Mouse (Mus musculus): Measurements from ENCODE around the gene 1700067P10Rik. TPM values are rescaled to one million over a fixed set of nuclear protein-coding genes. Genes with fewer than 3 reads are reported as not detected.

1700067P10Rik gene
- total and polyA plus RNA-seq, 3 experiments, result 0.11 TPM; not detected in 2

- H3K4me1 ChIP-seq (ENCODE audit: insufficient read depth, low read depth, low read length), result no peaks in the 10 kb centered on the region
- H3K4me3 ChIP-seq (ENCODE audit: low read depth, low read length), result no peak overlapping the region
- no peaks in the 10 kb centered on the region for H3K27me3 ChIP-seq (ENCODE audit: insufficient read depth, low read length)
- no peaks in the 10 kb centered on the region for H3K36me3 ChIP-seq (replicated peaks)
- ATAC-seq (ENCODE audit: extremely low read depth, insufficient number of reproducible peaks, low FRiP score, poor library complexity, severe bottlenecking) (no peak), DNase-seq (ENCODE audit: low spot score) (no peak)
- TF ChIP-seq CTCF (IDR thresholded peaks at IDR 0.05; ENCODE audit: low read depth, low read length) (no peak), GATA2 (IDR thresholded peaks at IDR 0.05; ENCODE audit: borderline replicate concordance, low read depth, low read length) (no peak), GATA1 (IDR thresholded peaks at IDR 0.05; ENCODE audit: borderline replicate concordance, low read length) (no peak), POLR2AphosphoS5 (IDR thresholded peaks at IDR 0.05; ENCODE audit: insufficient replicate concordance, low read depth, low read length) (no peak), TAL1 (conservative IDR thresholded peaks at IDR 0.05; ENCODE audit: low read depth, low read length) (no peak)
- peaks cover 3% of the 10 kb centered on the region; the same call in 1 of the 2 replicates for H3K9me3 ChIP-seq (replicated peaks)
Observed at GRCm38 (mm10) chr17:48067083-48067614, 22.0 kb upstream of the 1700067P10Rik start.

DNA sequence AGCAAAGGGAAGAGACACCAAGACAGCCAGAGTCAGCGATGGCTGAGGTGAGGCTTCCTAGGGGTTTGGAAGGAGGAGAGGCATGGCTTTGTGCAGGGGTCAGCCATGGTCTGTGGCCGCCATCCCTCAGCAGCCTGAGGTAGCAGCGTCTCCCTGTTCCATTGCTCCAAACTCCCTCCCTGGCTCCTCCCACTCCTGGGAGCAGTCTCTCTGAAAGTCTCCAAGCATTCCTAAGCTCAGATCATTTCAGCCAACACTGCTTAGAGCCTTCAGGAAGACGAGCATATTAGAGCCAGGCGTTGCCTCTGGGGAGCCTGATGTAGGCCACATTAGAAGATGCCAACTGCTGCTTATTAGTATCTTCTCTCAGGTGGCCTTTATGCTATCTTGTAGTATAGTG, 21.4 kb upstream of the 1700067P10Rik start:
- no peak overlapping the region for H3K4me3 ChIP-seq (ENCODE audit: low read depth, low read length)
- no peaks in the 10 kb centered on the region for H3K36me3 ChIP-seq (replicated peaks)
- no peak for TF ChIP-seq POLR2AphosphoS5 (IDR thresholded peaks at IDR 0.05; ENCODE audit: insufficient replicate concordance, low read depth, low read length)
- no peak for TF ChIP-seq CTCF (IDR thresholded peaks at IDR 0.05; ENCODE audit: low read depth, low read length)
- no peak for TF ChIP-seq GATA1 (IDR thresholded peaks at IDR 0.05; ENCODE audit: borderline replicate concordance, low read length)
- TF ChIP-seq TAL1 (conservative IDR thresholded peaks at IDR 0.05; ENCODE audit: low read depth, low read length), result no peak
- TF ChIP-seq GATA2 (IDR thresholded peaks at IDR 0.05; ENCODE audit: borderline replicate concordance, low read depth, low read length), result no peak
- no peaks in the 10 kb centered on the region for H3K4me1 ChIP-seq (ENCODE audit: insufficient read depth, low read depth, low read length)
- DNase-seq (ENCODE audit: low spot score) (no peak), ATAC-seq (ENCODE audit: extremely low read depth, insufficient number of reproducible peaks, low FRiP score, poor library complexity, severe bottlenecking) (no peak)
- no peaks in the 10 kb centered on the region for H3K27me3 ChIP-seq (ENCODE audit: insufficient read depth, low read length)
- peaks cover 3% of the 10 kb centered on the region; the same call in 1 of the 2 replicates for H3K9me3 ChIP-seq (replicated peaks)

DNA sequence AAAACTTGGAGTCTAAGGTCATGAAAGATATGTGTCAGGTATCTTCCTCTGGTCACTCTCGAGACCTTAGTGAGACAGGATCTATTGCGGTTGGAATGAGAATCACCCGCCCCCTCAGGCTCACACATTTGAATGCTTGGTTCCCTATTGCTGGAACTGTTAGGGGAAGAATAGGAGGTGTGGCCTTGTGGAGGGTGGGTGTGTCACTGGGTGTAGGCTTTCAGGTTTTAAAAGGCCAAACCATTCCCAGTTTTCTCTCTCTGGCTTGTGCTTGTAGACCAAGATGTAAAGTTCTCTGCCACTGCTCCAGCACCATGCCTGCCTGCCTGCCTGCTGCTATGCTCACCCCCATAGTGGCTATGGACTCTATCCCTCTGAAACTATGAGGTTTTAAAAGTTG, 8.5 kb upstream of the 1700067P10Rik start:
- no peak for ATAC-seq (ENCODE audit: extremely low read depth, insufficient number of reproducible peaks, low FRiP score, poor library complexity, severe bottlenecking)

DNA sequence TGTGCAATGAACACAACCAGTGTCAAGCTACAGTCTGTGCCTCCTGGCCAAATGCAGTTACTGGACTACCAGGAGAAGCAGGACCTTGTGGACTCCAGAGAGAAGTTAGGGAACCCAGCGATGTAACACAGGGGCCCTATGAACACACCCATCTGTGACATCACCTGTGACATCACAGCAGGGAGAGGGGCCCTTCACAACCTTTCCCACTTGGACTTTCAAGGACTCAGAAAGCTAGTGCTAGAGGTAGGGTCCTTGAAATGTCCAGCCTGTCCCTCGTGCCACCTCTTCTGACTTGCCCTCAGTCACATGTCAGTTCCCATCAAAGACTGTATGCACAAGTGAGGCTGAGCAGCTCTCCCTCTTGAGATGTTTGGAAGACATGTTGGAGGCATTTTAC, 327 bp downstream of the 1700067P10Rik start:
- no peaks in the 10 kb centered on the region for H3K27me3 ChIP-seq (ENCODE audit: insufficient read depth, low read length)
- ATAC-seq (ENCODE audit: extremely low read depth, insufficient number of reproducible peaks, low FRiP score, poor library complexity, severe bottlenecking) (no peak), DNase-seq (ENCODE audit: low spot score) (no peak)
- H3K4me1 ChIP-seq (ENCODE audit: insufficient read depth, low read depth, low read length), result no peaks in the 10 kb centered on the region
- no peak overlapping the region for H3K4me3 ChIP-seq (ENCODE audit: low read depth, low read length)
- TF ChIP-seq GATA1 (IDR thresholded peaks at IDR 0.05; ENCODE audit: borderline replicate concordance, low read length) (no peak), TAL1 (conservative IDR thresholded peaks at IDR 0.05; ENCODE audit: low read depth, low read length) (no peak), POLR2AphosphoS5 (IDR thresholded peaks at IDR 0.05; ENCODE audit: insufficient replicate concordance, low read depth, low read length) (no peak), GATA2 (IDR thresholded peaks at IDR 0.05; ENCODE audit: borderline replicate concordance, low read depth, low read length) (no peak), CTCF (IDR thresholded peaks at IDR 0.05; ENCODE audit: low read depth, low read length) (no peak)
- peaks cover 9% of the 10 kb centered on the region for H3K9me3 ChIP-seq (replicated peaks)
- no peaks in the 10 kb centered on the region for H3K36me3 ChIP-seq (replicated peaks)

More for the DNA sequence above, 8.5 kb upstream of the 1700067P10Rik start:
- Histone ChIP-seq H3K27me3 (ENCODE audit: insufficient read depth, low read length) (no peaks in the 10 kb centered on the region), H3K4me3 (ENCODE audit: low read depth, low read length) (no peak overlapping the region), H3K4me1 (ENCODE audit: insufficient read depth, low read depth, low read length) (no peaks in the 10 kb centered on the region), H3K36me3 (replicated peaks) (no peaks in the 10 kb centered on the region), H3K9me3 (replicated peaks) (no peaks in the 10 kb centered on the region)
- TF ChIP-seq CTCF (IDR thresholded peaks at IDR 0.05; ENCODE audit: low read depth, low read length) (no peak), TAL1 (conservative IDR thresholded peaks at IDR 0.05; ENCODE audit: low read depth, low read length) (no peak), POLR2AphosphoS5 (IDR thresholded peaks at IDR 0.05; ENCODE audit: insufficient replicate concordance, low read depth, low read length) (no peak), GATA1 (IDR thresholded peaks at IDR 0.05; ENCODE audit: borderline replicate concordance, low read length) (no peak), GATA2 (IDR thresholded peaks at IDR 0.05; ENCODE audit: borderline replicate concordance, low read depth, low read length) (no peak)
- DNase-seq (ENCODE audit: low spot score), result no peak

DNA sequence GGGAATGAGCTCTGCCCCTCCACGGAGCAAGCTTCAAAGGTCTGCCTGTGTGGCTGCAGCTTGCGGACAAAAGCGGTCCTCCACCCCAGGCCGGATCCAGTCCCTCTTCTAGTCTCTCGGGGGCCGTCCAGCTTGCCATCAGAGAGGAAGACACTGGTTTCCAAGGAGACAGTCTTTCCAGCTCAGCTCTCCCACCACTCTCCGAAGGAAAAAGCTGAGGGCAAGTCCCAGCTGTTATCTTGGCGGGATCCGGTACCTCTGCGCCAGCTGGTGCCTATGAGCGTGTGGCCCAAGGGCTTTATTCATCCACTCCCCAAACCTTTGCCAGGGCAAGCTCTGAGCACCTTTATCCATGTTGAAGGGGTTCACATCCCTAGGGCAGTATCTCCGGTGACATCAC, 1.2 kb downstream of the 1700067P10Rik start:
- DNase-seq (ENCODE audit: low spot score), result no peak
- no peak for ATAC-seq (ENCODE audit: extremely low read depth, insufficient number of reproducible peaks, low FRiP score, poor library complexity, severe bottlenecking)
- H3K36me3 ChIP-seq (replicated peaks), result no peaks in the 10 kb centered on the region
- no peaks in the 10 kb centered on the region for H3K4me1 ChIP-seq (ENCODE audit: insufficient read depth, low read depth, low read length)
- H3K27me3 ChIP-seq (ENCODE audit: insufficient read depth, low read length), result no peaks in the 10 kb centered on the region
- H3K9me3 ChIP-seq (replicated peaks), result peaks cover 9% of the 10 kb centered on the region
- TF ChIP-seq CTCF (IDR thresholded peaks at IDR 0.05; ENCODE audit: low read depth, low read length) (no peak), TAL1 (conservative IDR thresholded peaks at IDR 0.05; ENCODE audit: low read depth, low read length) (no peak), POLR2AphosphoS5 (IDR thresholded peaks at IDR 0.05; ENCODE audit: insufficient replicate concordance, low read depth, low read length) (no peak)
- no peak overlapping the region for H3K4me3 ChIP-seq (ENCODE audit: low read depth, low read length)

DNA sequence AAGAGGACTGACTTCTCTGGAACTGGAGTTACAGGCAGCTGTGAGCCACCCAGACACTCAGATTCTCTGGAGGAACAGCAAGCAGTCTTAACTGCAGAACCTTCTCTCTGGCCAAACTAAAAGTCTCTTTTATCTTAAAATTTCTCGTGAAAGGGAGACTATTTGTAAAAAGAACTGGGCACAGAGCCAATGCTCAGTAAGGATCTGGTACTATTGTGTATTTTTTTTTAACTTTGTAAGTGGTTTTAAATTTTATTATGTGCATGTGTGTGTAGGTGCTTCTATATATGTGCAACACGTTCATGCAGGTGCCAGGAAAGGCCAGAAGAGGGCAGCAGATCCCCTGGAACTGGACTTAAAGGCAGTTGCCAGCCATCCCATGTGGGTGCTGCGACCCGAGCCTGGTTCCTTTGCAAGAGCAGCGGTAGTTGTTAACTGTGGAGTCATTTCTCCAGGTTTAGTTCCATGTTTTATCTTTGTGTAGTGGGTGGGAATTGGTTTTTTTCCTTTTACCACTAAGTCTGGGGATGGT, 4.2 kb downstream of the 1700067P10Rik start:
- ATAC-seq (ENCODE audit: extremely low read depth, insufficient number of reproducible peaks, low FRiP score, poor library complexity, severe bottlenecking) (no peak), DNase-seq (ENCODE audit: low spot score) (no peak)
- peaks cover 32% of the 10 kb centered on the region for H3K9me3 ChIP-seq (replicated peaks)
- no peaks in the 10 kb centered on the region for H3K36me3 ChIP-seq (replicated peaks)
- H3K4me1 ChIP-seq (ENCODE audit: insufficient read depth, low read depth, low read length), result no peaks in the 10 kb centered on the region
- TF ChIP-seq POLR2AphosphoS5 (IDR thresholded peaks at IDR 0.05; ENCODE audit: insufficient replicate concordance, low read depth, low read length), result no peak
- no peak for TF ChIP-seq TAL1 (conservative IDR thresholded peaks at IDR 0.05; ENCODE audit: low read depth, low read length)
- no peak for TF ChIP-seq GATA2 (IDR thresholded peaks at IDR 0.05; ENCODE audit: borderline replicate concordance, low read depth, low read length)
- no peak for TF ChIP-seq CTCF (IDR thresholded peaks at IDR 0.05; ENCODE audit: low read depth, low read length)
- no peak for TF ChIP-seq GATA1 (IDR thresholded peaks at IDR 0.05; ENCODE audit: borderline replicate concordance, low read length)
- H3K4me3 ChIP-seq (ENCODE audit: low read depth, low read length), result no peak overlapping the region
- peaks cover 3% of the 10 kb centered on the region; the same call in 1 of the 2 replicates for H3K27me3 ChIP-seq (ENCODE audit: insufficient read depth, low read length)
